Mouse (Mus musculus) erythroblast, embryonic 14.5 days (primary cell): ENCODE data around the gene Dock1.

Experiments
- GATA1 ChIP-seq: IDR thresholded peaks from 2 replicates; pipeline ENCODE4 v1.6.1; 2012; ENCODE audit warnings: low read length, inconsistent platforms, mixed read lengths
- TAL1 ChIP-seq: IDR thresholded peaks from 3 replicates; pipeline ENCODE4 v1.6.1; 2012; ENCODE audit warnings: low read length, inconsistent platforms, mixed read lengths

- TF ChIP-seq GATA1 (no peak), TAL1 (no peak)
These were observed 2.7 kb downstream of the Dock1 start for GRCm38 (mm10) chr7:134673135-134673534.
